Mouse (Mus musculus) v-Abl transformed pro-B cells (cell line): ENCODE data around the gene Gfm2.

Source experiments
- in situ Hi-C, 2 experiments: fragments of 400-800 bp; cut with MboI; formaldehyde crosslinking; loops; one replicate each; pipeline ENCODE4 v1.15.1; 2025; ENCODE audit not compliant: unreplicated experiment in 2 of 2

The Gfm2 gene

GRCm38 (mm10) chr13:97184656-97185055, 46.9 kb downstream of the Gfm2 start:
- in situ Hi-C loops: no loop called here

GRCm38 (mm10) chr13:97186346-97186745, 48.6 kb downstream of the Gfm2 start:
- in situ Hi-C loops: no loop called here

GRCm38 (mm10) chr13:97187693-97188092, 50.0 kb downstream of the Gfm2 start:
- in situ Hi-C loops: no loop called here

GRCm38 (mm10) chr13:97192649-97193048, 54.9 kb downstream of the Gfm2 start:
- in situ Hi-C loops: no loop called here

GRCm38 (mm10) chr13:97193420-97193819, 55.7 kb downstream of the Gfm2 start:
- in situ Hi-C loops: no loop called here

- in situ Hi-C loops: loop anchor here in 1 of 2 experiments (5.0 kb wide), 1 partner anchor 49 kb away; no protein-coding TSS in a partner anchor
These were observed 58.6 kb downstream of the Gfm2 start for GRCm38 (mm10) chr13:97196186-97196924.

GRCm38 (mm10) chr13:97196925-97197218, 59.1 kb downstream of the Gfm2 start:
- in situ Hi-C loops: loop anchor here in 1 of 2 experiments (5.0 kb wide), 1 partner anchor 50 kb away; no protein-coding TSS in a partner anchor

- in situ Hi-C loops: loop anchor here in 1 of 2 experiments (5.0 kb wide), 1 partner anchor 51 kb away; no protein-coding TSS in a partner anchor
These were observed 60.3 kb downstream of the Gfm2 start, which contains the start of gene Hexb for GRCm38 (mm10) chr13:97197932-97198562. Gene Hexb (minus strand): TSS chr13:97198357.

GRCm38 (mm10) chr13:97199123-97199522, 61.4 kb downstream of the Gfm2 start:
- in situ Hi-C loops: loop anchor here in 1 of 2 experiments (5.0 kb wide), 1 partner anchor 52 kb away; no protein-coding TSS in a partner anchor

GRCm38 (mm10) chr13:97201076-97201475, 63.3 kb downstream of the Gfm2 start:
- in situ Hi-C loops: loop anchor here (10.0 to 25.0 kb wide), 3 partner anchors 526 to 1536 kb away; partner anchors contain the start of genes Ankra2 (in 1 of the 2), Hmgcr (in 1 of the 2) and Utp15 (in 1 of the 2)

GRCm38 (mm10) chr13:97201896-97202295, 64.2 kb downstream of the Gfm2 start:
- in situ Hi-C loops: loop anchor here (10.0 to 25.0 kb wide), 3 partner anchors 527 to 1535 kb away; partner anchors contain the start of genes Ankra2 (in 1 of the 2), Hmgcr (in 1 of the 2) and Utp15 (in 1 of the 2)

GRCm38 (mm10) chr13:97205052-97205701, 67.4 kb downstream of the Gfm2 start:
- in situ Hi-C loops: loop anchor here (5.0 to 25.0 kb wide), 4 partner anchors 68 to 1532 kb away; partner anchors contain the start of genes Ankra2 (in 1 of the 2), Gfm2 (in 1 of the 2), Hmgcr (in 1 of the 2) and Nsa2 (in 1 of the 2)

GRCm38 (mm10) chr13:97206046-97206445, 68.3 kb downstream of the Gfm2 start:
- in situ Hi-C loops: loop anchor here (5.0 to 25.0 kb wide), 4 partner anchors 69 to 1531 kb away; partner anchors contain the start of genes Ankra2 (in 1 of the 2), Gfm2 (in 1 of the 2), Hmgcr (in 1 of the 2) and Nsa2 (in 1 of the 2)

GRCm38 (mm10) chr13:97207472-97208111, 69.9 kb downstream of the Gfm2 start:
- in situ Hi-C loops: loop anchor here (5.0 to 25.0 kb wide), 4 partner anchors 70 to 1530 kb away; partner anchors contain the start of genes Ankra2 (in 1 of the 2), Gfm2 (in 1 of the 2), Hmgcr (in 1 of the 2) and Nsa2 (in 1 of the 2)

- in situ Hi-C loops: loop anchor here (5.0 to 25.0 kb wide), 4 partner anchors 71 to 1529 kb away; partner anchors contain the start of genes Ankra2 (in 1 of the 2), Gfm2 (in 1 of the 2), Hmgcr (in 1 of the 2) and Nsa2 (in 1 of the 2)
These were observed 70.4 kb downstream of the Gfm2 start for GRCm38 (mm10) chr13:97208112-97208478.

- in situ Hi-C loops: loop anchor here (5.0 to 25.0 kb wide), 4 partner anchors 71 to 1529 kb away; partner anchors contain the start of genes Ankra2 (in 1 of the 2), Gfm2 (in 1 of the 2), Hmgcr (in 1 of the 2) and Nsa2 (in 1 of the 2)
These were observed 70.8 kb downstream of the Gfm2 start for GRCm38 (mm10) chr13:97208500-97209010.

- in situ Hi-C loops: loop anchor here in 1 of 2 experiments (25.0 kb wide), 1 partner anchor 1523 kb away; no protein-coding TSS in a partner anchor
These were observed 77.0 kb downstream of the Gfm2 start for GRCm38 (mm10) chr13:97214583-97215268.

- in situ Hi-C loops: loop anchor here in 1 of 2 experiments (25.0 kb wide), 1 partner anchor 1522 kb away; no protein-coding TSS in a partner anchor
These were observed 77.8 kb downstream of the Gfm2 start for GRCm38 (mm10) chr13:97215563-97215962.
